Comparison of ENCODE assay signal across 13 mouse cellular contexts in genomic region chr5:74311865-74312264, GRCm38 (mm10).
DNase-seq lines count a peak whose midpoint lies in the region; ATAC-seq and TF ChIP-seq lines count a peak whose summit lies in the region.
"Had no signal": no experiment of that assay in that cellular context is flagged by ENCODE, and none has a peak within 500 bp of the region (broad histone marks: within the 10 kb centered on the region; RNA-seq: fewer than 3 reads in every experiment).

No protein-coding gene starts in this region.

- no peak overlapping the region for H3K4me3 ChIP-seq in kidney, embryonic 15.5 days (replicated peaks)
- H3K4me3 ChIP-seq in hindbrain, embryonic 16.5 days (ENCODE audit: low read length), result no peak overlapping the region
- H3K4me3 ChIP-seq: erythroblast, embryonic 14.5 days; liver, embryonic 12.5 days; neural tube, embryonic 12.5 days; stomach, embryonic 15.5 days had no signal

- no peak for TF ChIP-seq POLR2A in brain, embryonic 14.5 days (IDR thresholded peaks at IDR 0.05; ENCODE audit: borderline replicate concordance, extremely low read depth, insufficient read depth, insufficient read length, poor library complexity, severe bottlenecking)

- peaks cover 18% of the 10 kb centered on the region for H3K4me1 ChIP-seq in kidney, embryonic 15.5 days
- H3K4me1 ChIP-seq in hindbrain, embryonic 16.5 days (ENCODE audit: control insufficient read depth, insufficient read depth, low read depth, low read length), result no peaks in the 10 kb centered on the region

- H3K36me3 ChIP-seq in kidney, embryonic 15.5 days, result no peaks in the 10 kb centered on the region
- no peaks in the 10 kb centered on the region for H3K36me3 ChIP-seq in hindbrain, embryonic 16.5 days (ENCODE audit: control insufficient read depth, insufficient read depth, low read length)
- H3K36me3 ChIP-seq: liver, embryonic 12.5 days; neural tube, embryonic 12.5 days; stomach, embryonic 15.5 days had no signal

- no peak overlapping the region for H3K4me2 ChIP-seq in kidney, embryonic 15.5 days
- no peak overlapping the region for H3K4me2 ChIP-seq in hindbrain, embryonic 16.5 days (ENCODE audit: low read length)
- H3K4me2 ChIP-seq: liver, embryonic 12.5 days; neural tube, embryonic 12.5 days; stomach, embryonic 15.5 days had no signal

- H3K9me3 ChIP-seq in kidney, embryonic 15.5 days (replicated peaks), result no peaks in the 10 kb centered on the region
- H3K9me3 ChIP-seq in hindbrain, embryonic 16.5 days (ENCODE audit: control insufficient read depth, low read length), result no peaks in the 10 kb centered on the region
- H3K9me3 ChIP-seq: liver, embryonic 12.5 days; neural tube, embryonic 12.5 days; stomach, embryonic 15.5 days had no signal

- H3K27ac ChIP-seq in kidney, embryonic 15.5 days, result peak overlapping the region; percentile 61; the same call in 1 of the 2 replicates
- no peak overlapping the region for H3K27ac ChIP-seq in hindbrain, embryonic 16.5 days (ENCODE audit: low read depth, low read length)
- H3K27ac ChIP-seq: liver, embryonic 12.5 days; neural tube, embryonic 12.5 days; stomach, embryonic 15.5 days had no signal

- no peak for DNase-seq in kidney, adult 18-20 months
- DNase-seq in brain, embryonic 14.5 days (ENCODE audit: low read depth), result peak; percentile 31
- DNase-seq in gastrocnemius, postnatal 10 days, result peak; percentile 10
- DNase-seq in kidney, postnatal 36 days, result peak; percentile 27 to 51
- no peak for DNase-seq in cerebellum, adult 9-10 months
- DNase-seq in frontal cortex, postnatal 10 days (ENCODE audit: low spot score in 2 of 2), result no peak
- DNase-seq: adrenal gland, adult 2 months had no signal

- 50% methylated on average over 6 of the region's 6 CpGs for WGBS in kidney, embryonic 15.5 days
- 47% methylated on average over 6 of the region's 6 CpGs for WGBS in hindbrain, embryonic 16.5 days

- H3K9ac ChIP-seq in kidney, embryonic 15.5 days, result no peak overlapping the region
- H3K9ac ChIP-seq in hindbrain, embryonic 16.5 days (ENCODE audit: low read depth, low read length), result no peak overlapping the region
- H3K9ac ChIP-seq: liver, embryonic 12.5 days; neural tube, embryonic 12.5 days; stomach, embryonic 15.5 days had no signal

- no peak for TF ChIP-seq CTCF in brain, embryonic 14.5 days (IDR thresholded peaks at IDR 0.05; ENCODE audit: borderline replicate concordance, extremely low read depth, insufficient read depth, insufficient read length)

- no peak for ATAC-seq in kidney, embryonic 15.5 days (replicated peaks; ENCODE audit: low FRiP score)
- ATAC-seq in hindbrain, embryonic 16.5 days, result no peak
- ATAC-seq: liver, embryonic 12.5 days had no signal

- no peaks in the 10 kb centered on the region for H3K27me3 ChIP-seq in kidney, embryonic 15.5 days
- H3K27me3 ChIP-seq in hindbrain, embryonic 16.5 days (replicated peaks; ENCODE audit: control insufficient read depth, insufficient read depth, low read length), result no peaks in the 10 kb centered on the region
- H3K27me3 ChIP-seq: stomach, embryonic 15.5 days had no signal

Comparison
In these comparisons a context has a peak if more than half of its experiments do, and no peak if none do; other contexts are left out.
1. DNase-seq: peak in brain, embryonic 14.5 days (single experiment), gastrocnemius, postnatal 10 days (single experiment) and kidney, postnatal 36 days (2 of 2); none in kidney, adult 18-20 months (single experiment), cerebellum, adult 9-10 months (single experiment) and frontal cortex, postnatal 10 days (0 of 2).